In the genomic region with DNA sequence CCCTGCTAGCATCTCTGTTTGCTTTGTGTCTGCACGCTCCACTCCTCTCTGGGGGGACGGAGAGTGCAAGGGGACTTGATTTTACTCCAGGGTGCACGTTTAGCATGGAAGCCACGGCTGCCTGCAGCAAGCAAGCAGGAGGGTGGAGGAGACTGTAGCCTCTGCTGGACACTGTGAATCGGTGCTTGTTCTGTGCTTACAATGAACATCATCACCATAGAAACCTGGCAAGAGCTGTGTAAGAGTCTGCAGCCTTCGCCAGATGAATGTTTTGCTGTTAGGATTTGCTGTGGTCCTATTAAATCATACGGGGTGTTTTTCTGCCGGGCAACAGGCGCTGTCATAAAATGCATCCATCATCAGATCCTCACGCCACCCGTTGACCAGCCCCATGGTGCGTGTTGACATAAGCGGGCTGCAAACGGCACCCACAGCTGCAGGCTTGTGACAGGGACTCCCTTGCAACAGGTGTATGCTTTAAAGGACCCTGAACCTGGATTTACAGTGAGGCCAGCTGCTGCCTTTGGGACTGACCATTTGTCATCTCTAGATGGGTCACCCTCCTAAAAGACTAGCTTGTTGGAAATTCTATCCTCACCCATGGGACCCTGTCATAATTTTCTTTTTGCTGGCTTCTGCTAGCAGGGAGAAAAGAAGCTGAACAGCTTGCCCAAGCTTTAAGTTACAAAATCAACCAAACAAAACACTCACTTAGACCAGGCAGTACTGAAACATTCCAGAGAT, we compare ENCODE assay signal across 8 mouse cellular contexts.
DNase-seq lines count a peak whose midpoint lies in the region; ATAC-seq and TF ChIP-seq lines count a peak whose summit lies in the region.
"Had no signal": no experiment of that assay in that cellular context is flagged by ENCODE, and none has a peak within 500 bp of the region (broad histone marks: within the 10 kb centered on the region; RNA-seq: fewer than 3 reads in every experiment).

No protein-coding gene starts in this region.

- no peaks in the 10 kb centered on the region for H3K27me3 ChIP-seq in testis, adult 2 months (ENCODE audit: control insufficient read depth, insufficient read depth, low read length)
- no peaks in the 10 kb centered on the region for H3K27me3 ChIP-seq in forebrain, embryonic 15.5 days
- no peaks in the 10 kb centered on the region for H3K27me3 ChIP-seq in neural tube, embryonic 13.5 days

- WGBS in forebrain, embryonic 15.5 days, result 27% methylated on average over 14 of the region's 14 CpGs
- 42% methylated on average over 14 of the region's 14 CpGs for WGBS in neural tube, embryonic 13.5 days

- TF ChIP-seq CTCF in testis, adult 2 months (IDR thresholded peaks at IDR 0.05; ENCODE audit: control insufficient read depth, insufficient read depth, insufficient replicate concordance, low read depth, low read length), result no peak

- intact Hi-C loops in left cerebral cortex, postnatal 10 days (cut with DNase I), result loop anchor here (5.0 kb wide), 1 partner anchor 308 kb away; a partner anchor contains a TSS

- no peak overlapping the region for H3K4me3 ChIP-seq in testis, adult 2 months (ENCODE audit: control insufficient read depth, low read depth, low read length)
- H3K4me3 ChIP-seq in forebrain, embryonic 15.5 days, result no peak overlapping the region
- no peak overlapping the region for H3K4me3 ChIP-seq in neural tube, embryonic 13.5 days

- H3K9ac ChIP-seq in forebrain, embryonic 15.5 days (replicated peaks), result no peak overlapping the region; the same call in 1 of the 2 replicates
- H3K9ac ChIP-seq in neural tube, embryonic 13.5 days, result no peak overlapping the region

- TF ChIP-seq POLR2A in testis, adult 2 months (IDR thresholded peaks at IDR 0.05; ENCODE audit: control insufficient read depth, low read depth, low read length), result no peak

- H3K36me3 ChIP-seq in testis, adult 2 months (ENCODE audit: control insufficient read depth, insufficient read depth, low read length), result no peaks in the 10 kb centered on the region
- no peaks in the 10 kb centered on the region for H3K36me3 ChIP-seq in forebrain, embryonic 15.5 days
- H3K36me3 ChIP-seq in neural tube, embryonic 13.5 days, result no peaks in the 10 kb centered on the region

- DNase-seq in testis, postnatal 14 days (ENCODE audit: low spot score), result no peak
- peak; percentile 9 for DNase-seq in kidney, adult 11 months
- peak; percentile 43 to 70 for DNase-seq in left cerebral cortex, postnatal 10 days (ENCODE audit: extremely low spot score in 1 of 2, low spot score in 2 of 2)
- DNase-seq in urinary bladder, postnatal 4 days (ENCODE audit: low spot score in 2 of 2), result no peak

- peak overlapping the region; percentile 31 for H3K4me2 ChIP-seq in forebrain, embryonic 15.5 days (replicated peaks)
- peak overlapping the region; percentile 20 for H3K4me2 ChIP-seq in neural tube, embryonic 13.5 days

- H3K4me1 ChIP-seq in testis, adult 2 months (ENCODE audit: control insufficient read depth, insufficient read depth, low read length), result no peaks in the 10 kb centered on the region; the same call in 1 of the 2 replicates
- peaks cover 25% of the 10 kb centered on the region for H3K4me1 ChIP-seq in forebrain, embryonic 15.5 days
- peaks cover 20% of the 10 kb centered on the region for H3K4me1 ChIP-seq in neural tube, embryonic 13.5 days (replicated peaks)

- peak overlapping the region; percentile 32; the same call in 1 of the 2 replicates for H3K27ac ChIP-seq in testis, adult 2 months (ENCODE audit: control insufficient read depth, insufficient read depth, low read depth, low read length)
- peak overlapping the region; percentile 55 for H3K27ac ChIP-seq in forebrain, embryonic 15.5 days (replicated peaks)
- peak overlapping the region; percentile 38; the same call in 1 of the 2 replicates for H3K27ac ChIP-seq in neural tube, embryonic 13.5 days (replicated peaks)
- H3K27ac ChIP-seq: macrophage had no signal

- ATAC-seq in forebrain, embryonic 15.5 days (replicated peaks), result peak; percentile 90
- ATAC-seq in neural tube, embryonic 13.5 days (ENCODE audit: low read depth), result peak; percentile 87

- no peaks in the 10 kb centered on the region for H3K9me3 ChIP-seq in forebrain, embryonic 15.5 days
- H3K9me3 ChIP-seq in neural tube, embryonic 13.5 days, result no peaks in the 10 kb centered on the region

Comparison
In these comparisons a context has a peak if more than half of its experiments do, and no peak if none do; other contexts are left out.
1. DNase-seq: peak in kidney, adult 11 months (single experiment) and left cerebral cortex, postnatal 10 days (2 of 2); none in testis, postnatal 14 days (single experiment) and urinary bladder, postnatal 4 days (0 of 2).
2. Peak in every context shown above with its lines, with median percentiles within 50 percentile points of each other: H3K27ac ChIP-seq.